ENCODE assay signal across 34 mouse cellular contexts in genomic region chr3:29707467-29707866, GRCm38 (mm10).
"Had no signal": no experiment of that assay in that cellular context is flagged by ENCODE, and none has a peak within 500 bp of the region (broad histone marks: within the 10 kb centered on the region; RNA-seq: fewer than 3 reads in every experiment).

No protein-coding gene starts in this region.

- H3K4me1 ChIP-seq: heart, embryonic 12.5 days; heart, embryonic 13.5 days; heart, embryonic 15.5 days; hindbrain, embryonic 10.5 days; hindbrain, embryonic 15.5 days; intestine, embryonic 15.5 days; kidney, embryonic 15.5 days had no signal

- ATAC-seq: hindbrain, embryonic 16.5 days; hindbrain, postnatal 0 days; inflammation-experienced regulatory T-cells, adult 6 months; intestine, embryonic 15.5 days; intestine, embryonic 16.5 days; intestine, postnatal 0 days had no signal

- H3K36me3 ChIP-seq: heart, embryonic 12.5 days; heart, embryonic 13.5 days; heart, embryonic 15.5 days; hindbrain, embryonic 10.5 days; hindbrain, embryonic 13.5 days; hindbrain, embryonic 15.5 days; intestine, embryonic 15.5 days; kidney, embryonic 15.5 days had no signal

- H3K9ac ChIP-seq: heart, embryonic 12.5 days; heart, embryonic 13.5 days; heart, embryonic 15.5 days; hindbrain, embryonic 13.5 days; hindbrain, embryonic 14.5 days; hindbrain, embryonic 15.5 days; intestine, embryonic 15.5 days; kidney, embryonic 15.5 days had no signal

- H3K27me3 ChIP-seq: heart, embryonic 12.5 days; heart, embryonic 13.5 days; heart, embryonic 15.5 days; hindbrain, embryonic 13.5 days; hindbrain, embryonic 15.5 days; intestine, embryonic 15.5 days; kidney, embryonic 15.5 days had no signal

- H3K27ac ChIP-seq: heart, embryonic 13.5 days; heart, embryonic 15.5 days; hindbrain, embryonic 10.5 days; hindbrain, embryonic 13.5 days; hindbrain, embryonic 14.5 days; hindbrain, embryonic 15.5 days; hindbrain, postnatal 0 days; intestine, embryonic 15.5 days; kidney, embryonic 15.5 days; kidney, postnatal 0 days; left cerebral cortex, adult 2 months had no signal

- DNase-seq: heart, postnatal 10 days; heart, postnatal 14 days; heart, postnatal 36 days; heart, postnatal 4 days; kidney, adult 11 months; kidney, adult 18-20 months; kidney, adult 2 months; kidney, adult 8-10 months; kidney, adult 9 months; kidney, postnatal 10 days; kidney, postnatal 14 days; kidney, postnatal 25 days; kidney, postnatal 36 days; kidney, postnatal 4 days; layer of hippocampus, adult 9-11 months; layer of hippocampus, postnatal 36 days had no signal

- H3K4me3 ChIP-seq: heart, embryonic 12.5 days; heart, embryonic 13.5 days; heart, embryonic 15.5 days; hindbrain, embryonic 10.5 days; hindbrain, embryonic 13.5 days; hindbrain, embryonic 15.5 days; intestine, embryonic 15.5 days; kidney, embryonic 15.5 days; layer of hippocampus, adult 2 months; left cerebral cortex, adult 2 months had no signal

- H3K9me3 ChIP-seq: heart, embryonic 12.5 days; heart, embryonic 13.5 days; heart, embryonic 15.5 days; hindbrain, embryonic 10.5 days; hindbrain, embryonic 13.5 days; hindbrain, embryonic 15.5 days; intestine, embryonic 15.5 days; kidney, embryonic 15.5 days had no signal

- H3K4me2 ChIP-seq: heart, embryonic 11.5 days; heart, embryonic 12.5 days; heart, embryonic 13.5 days; heart, embryonic 15.5 days; hindbrain, embryonic 13.5 days; hindbrain, embryonic 14.5 days; hindbrain, embryonic 15.5 days; intestine, embryonic 15.5 days; kidney, embryonic 15.5 days had no signal
